Mouse (Mus musculus) stomach, postnatal 0 days (tissue): ENCODE measurements around the gene Plcd3.

Source experiments
- CTCF ChIP-seq: IDR thresholded peaks from 2 replicates; pipeline ENCODE4 v1.5.1; 2016; ENCODE audit warnings: antibody characterized with exemption, low read depth, mild to moderate bottlenecking, moderate library complexity
- EP300 ChIP-seq: optimal IDR thresholded peaks from 2 replicates; pipeline ENCODE3; 2016; ENCODE audit warnings: antibody characterized with exemption

DNA sequence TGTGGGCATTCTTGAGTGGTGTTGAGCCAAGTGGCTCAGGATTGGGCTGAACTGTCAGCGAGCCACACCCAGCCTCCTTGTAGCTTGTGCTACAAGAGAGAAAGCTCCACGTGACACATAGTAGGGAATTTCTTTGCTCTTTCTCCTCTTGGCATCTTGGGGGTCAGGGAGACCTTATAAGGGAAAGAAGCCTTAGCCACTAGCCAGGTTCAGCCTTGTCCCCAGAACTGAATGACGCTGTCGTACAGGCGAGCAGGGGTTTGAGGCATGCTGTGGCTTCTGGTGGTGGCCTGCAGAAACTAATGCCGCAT, 34.5 kb downstream of the Plcd3 start:
- TF ChIP-seq CTCF = no peak
- no peak for TF ChIP-seq EP300
